Mouse (Mus musculus) bone marrow, adult 2 months (tissue): Measurements from ENCODE around the gene Mtor. TPM values are rescaled to one million over a fixed set of nuclear protein-coding genes. Genes with fewer than 3 reads are reported as not detected.
A peak's percentile ranks its signal among the peaks of the same experiment; 100 is the strongest.

Source experiments
- H3K27ac ChIP-seq: fragments of 200-500 bp; 2 replicates; pipeline ENCODE4 v1.5.1; 2012; ENCODE audit warnings: low read depth, mild to moderate bottlenecking, control low read depth, inconsistent platforms, low read length; ENCODE audit not compliant: control insufficient read depth, poor library complexity, insufficient read depth
- H3K4me1 ChIP-seq: fragments of 200-500 bp; 2 replicates; pipeline ENCODE4 v1.6.1; 2011; ENCODE audit warnings: low read length; ENCODE audit not compliant: control insufficient read depth, insufficient read depth
- H3K4me3 ChIP-seq: fragments of 200-500 bp; replicated peaks from 2 replicates; pipeline ENCODE3; 2011; ENCODE audit warnings: mild to moderate bottlenecking, low read depth, low read length, control low read depth; ENCODE audit not compliant: control insufficient read depth
- CTCF ChIP-seq: fragments of 200-500 bp; IDR thresholded peaks from 2 replicates; pipeline ENCODE4 v1.5.1; 2011; ENCODE audit warnings: low read length, control low read depth; ENCODE audit not compliant: control insufficient read depth, insufficient read depth
- POLR2A ChIP-seq: fragments of 200-500 bp; IDR thresholded peaks from 2 replicates; pipeline ENCODE4 v1.6.1; 2011; ENCODE audit warnings: low read depth, mild to moderate bottlenecking, control low read depth, low read length, borderline replicate concordance; ENCODE audit not compliant: control insufficient read depth
- WGBS: fragments of 180-500 bp; shearing (Covaris S2); methylation state at CpG from one replicate; pipeline ENCODE4 v1.1.7; 2018; 5-methylcytosine and 5-hydroxymethylcytosine counted together
- polyA plus RNA-seq: library from polyadenylated mRNA; stranded (reverse); fragments of >200 nt; gene quantifications from 2 replicates; pipeline ENCODE4 v1.2.4, GENCODE M21; 2011; ENCODE audit warnings: low replicate concordance; ENCODE audit not compliant: missing spikeins, insufficient read depth, insufficient read length

Mtor gene
- polyA plus RNA-seq, 1 experiment, result 11.5 TPM

GRCm38 (mm10) chr4:148549106-148549505, 100.7 kb downstream of the Mtor start:
- WGBS, result 72% methylated on average over 4 of the region's 4 CpGs
- TF ChIP-seq POLR2A (no peak), CTCF (no peak)

GRCm38 (mm10) chr4:148557766-148558165, 109.4 kb downstream of the Mtor start:
- peak overlapping the region; percentile 81 for H3K4me3 ChIP-seq
- no peaks in the 10 kb centered on the region for H3K4me1 ChIP-seq
- TF ChIP-seq CTCF, result no peak
- no peak for TF ChIP-seq POLR2A
- no peak overlapping the region for H3K27ac ChIP-seq
- WGBS, result 25% methylated on average over 6 of the region's 6 CpGs

More at GRCm38 (mm10) chr4:148549106-148549505, 100.7 kb downstream of the Mtor start:
- H3K27ac ChIP-seq, result no peak overlapping the region
- H3K4me3 ChIP-seq, result no peak overlapping the region
- no peaks in the 10 kb centered on the region for H3K4me1 ChIP-seq

- no peaks in the 10 kb centered on the region for H3K4me1 ChIP-seq
- TF ChIP-seq POLR2A (peak; percentile 73; the same call in 1 of the 2 replicates), CTCF (no peak)
- WGBS, result under 1% methylated on average over 63 of the region's 63 CpGs
Measured at GRCm38 (mm10) chr4:148558297-148559000, 110.0 kb downstream of the Mtor start, which contains the start of gene Exosc10. Gene Exosc10 (plus strand): TSS chr4:148558429.

GRCm38 (mm10) chr4:148562676-148563075, 114.3 kb downstream of the Mtor start:
- no peaks in the 10 kb centered on the region for H3K4me1 ChIP-seq
- no peak overlapping the region for H3K4me3 ChIP-seq
- no peak for TF ChIP-seq CTCF
- no peak for TF ChIP-seq POLR2A
- no peak overlapping the region for H3K27ac ChIP-seq
- WGBS, result 92% methylated on average over 17 of the region's 17 CpGs

More at GRCm38 (mm10) chr4:148558297-148559000, 110.0 kb downstream of the Mtor start, which contains the start of gene Exosc10:
- peak within 1 kb of the TSS; percentile 81 for H3K4me3 ChIP-seq
- H3K27ac ChIP-seq, result peak within 1 kb of the TSS; percentile 88

GRCm38 (mm10) chr4:148563595-148563994, 115.2 kb downstream of the Mtor start:
- 91% methylated on average over 12 of the region's 12 CpGs for WGBS
- Histone ChIP-seq H3K4me3 (no peak overlapping the region), H3K27ac (no peak overlapping the region), H3K4me1 (no peaks in the 10 kb centered on the region)
- TF ChIP-seq CTCF, result no peak
- no peak for TF ChIP-seq POLR2A

GRCm38 (mm10) chr4:148570138-148570537, 121.7 kb downstream of the Mtor start:
- 87% methylated on average over 10 of the region's 10 CpGs for WGBS
- Histone ChIP-seq H3K4me3 (no peak overlapping the region), H3K4me1 (no peaks in the 10 kb centered on the region), H3K27ac (no peak overlapping the region)
- no peak for TF ChIP-seq CTCF
- no peak for TF ChIP-seq POLR2A

GRCm38 (mm10) chr4:148570693-148571295, 122.4 kb downstream of the Mtor start:
- Histone ChIP-seq H3K27ac (no peak overlapping the region), H3K4me3 (no peak overlapping the region), H3K4me1 (no peaks in the 10 kb centered on the region)
- no peak for TF ChIP-seq POLR2A
- TF ChIP-seq CTCF, result no peak
- WGBS, result 92% methylated on average over 9 of the region's 9 CpGs

GRCm38 (mm10) chr4:148573222-148573621, 124.8 kb downstream of the Mtor start:
- Histone ChIP-seq H3K4me3 (no peak overlapping the region), H3K27ac (no peak overlapping the region), H3K4me1 (no peaks in the 10 kb centered on the region)
- TF ChIP-seq CTCF (no peak), POLR2A (no peak)
- WGBS, result 78% methylated on average over 7 of the region's 7 CpGs

GRCm38 (mm10) chr4:148580765-148581164, 132.4 kb downstream of the Mtor start:
- Histone ChIP-seq H3K4me3 (no peak overlapping the region), H3K27ac (no peak overlapping the region), H3K4me1 (peaks cover 6% of the 10 kb centered on the region)
- WGBS, result 83% methylated on average over 9 of the region's 9 CpGs
- TF ChIP-seq CTCF (no peak), POLR2A (no peak)
